Mouse (Mus musculus): ENCODE measurements at regions not wholly inside any gene's neighbourhood (a gene's known extent, or its start where the extent isn't known, plus 50 kb on each side); places are given as distances from the start of the nearest gene placed in this dataset.

DNA sequence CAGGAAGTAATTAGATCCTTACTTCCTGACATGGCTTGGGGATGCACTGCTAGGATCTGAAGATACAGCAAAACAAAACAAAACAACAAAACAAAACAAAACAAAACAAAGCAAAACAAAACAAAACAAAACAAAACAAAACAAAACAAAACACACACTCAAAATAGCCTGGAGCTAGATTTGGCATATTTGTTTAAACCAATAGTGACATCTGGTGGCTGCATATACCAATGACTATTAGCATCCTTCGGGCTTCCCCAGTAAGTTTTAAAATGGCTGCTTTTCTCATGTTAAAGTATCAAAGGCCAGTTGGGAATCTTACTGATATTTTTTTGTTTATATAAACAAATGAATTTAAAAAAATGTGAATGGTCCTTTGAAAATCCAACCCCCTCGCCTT, 52.9 kb upstream of the Ica1 start:
- Histone ChIP-seq H3K27me3 (ENCODE audit: control insufficient read depth, insufficient read depth, low read length) (no peaks in the 10 kb centered on the region), H3K4me3 (replicated peaks; ENCODE audit: low read length) (no peak overlapping the region), H3K9me3 (ENCODE audit: control insufficient read depth, low read length) (no peaks in the 10 kb centered on the region), H3K27ac (no peak overlapping the region), H3K4me2 (replicated peaks) (no peak overlapping the region), H3K4me1 (replicated peaks; ENCODE audit: control insufficient read depth, insufficient read depth, low read length) (no peaks in the 10 kb centered on the region), H3K36me3 (replicated peaks; ENCODE audit: control insufficient read depth, insufficient read depth) (no peaks in the 10 kb centered on the region), H3K9ac (no peak overlapping the region)
- 50% methylated on average over 2 of the region's 2 CpGs for WGBS
- DNase-seq (ENCODE audit: low spot score), result peak; percentile 81
- ATAC-seq (ENCODE audit: low FRiP score), result peak; percentile 65; the same call in 1 of the 2 replicates

DNA sequence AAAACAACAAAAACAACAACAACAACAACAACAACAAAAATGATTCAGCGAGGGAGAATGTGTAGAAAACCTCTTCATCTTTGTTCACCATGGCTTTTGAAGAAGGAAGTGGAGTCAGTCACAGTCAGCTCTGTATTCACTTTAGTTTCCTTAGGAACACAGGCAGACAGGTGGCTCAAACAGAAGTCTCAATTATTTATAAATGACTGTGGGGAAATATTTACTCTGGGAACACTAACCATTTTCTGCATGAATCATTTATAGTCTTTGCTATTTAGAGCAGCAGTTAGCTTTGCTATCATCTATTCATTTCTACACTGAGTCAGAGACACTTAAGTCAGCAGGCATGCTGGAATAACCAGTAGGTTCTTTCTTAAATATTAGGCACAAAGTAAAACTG, 54.6 kb upstream of the Ica1 start:
- Histone ChIP-seq H3K27ac (no peak overlapping the region), H3K9me3 (ENCODE audit: control insufficient read depth, low read length) (no peaks in the 10 kb centered on the region), H3K9ac (no peak overlapping the region), H3K4me1 (replicated peaks; ENCODE audit: control insufficient read depth, insufficient read depth, low read length) (no peaks in the 10 kb centered on the region), H3K27me3 (ENCODE audit: control insufficient read depth, insufficient read depth, low read length) (no peaks in the 10 kb centered on the region), H3K36me3 (replicated peaks; ENCODE audit: control insufficient read depth, insufficient read depth) (no peaks in the 10 kb centered on the region), H3K4me2 (replicated peaks) (no peak overlapping the region), H3K4me3 (replicated peaks; ENCODE audit: low read length) (no peak overlapping the region)
- whole genome bisulfite sequencing, result 92% methylated on average over 1 of the region's 1 CpGs
- DNase-seq (ENCODE audit: low spot score) (no peak), ATAC-seq (ENCODE audit: low FRiP score) (no peak)

DNA sequence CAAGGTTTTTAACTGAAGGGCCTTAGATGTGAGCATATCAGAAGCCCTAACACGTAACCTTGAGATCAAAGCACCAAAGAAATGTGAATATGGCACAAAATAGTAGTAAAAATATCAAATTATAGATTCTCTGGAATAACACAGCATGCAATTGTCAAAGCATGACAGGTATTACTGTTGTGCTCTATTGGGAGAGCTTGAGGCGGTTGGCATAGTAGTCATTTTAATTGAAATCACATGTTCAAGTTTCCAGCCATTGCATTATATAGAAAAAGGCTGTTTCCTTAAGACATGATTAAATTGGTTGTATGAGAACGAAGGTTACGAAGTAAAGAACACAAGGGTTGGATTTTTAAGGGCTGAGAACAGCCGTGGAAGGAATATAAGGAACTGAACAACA, 75.4 kb upstream of the Ica1 start:
- ATAC-seq (ENCODE audit: low FRiP score), result no peak
- Histone ChIP-seq H3K36me3 (replicated peaks; ENCODE audit: control insufficient read depth, insufficient read depth) (no peaks in the 10 kb centered on the region), H3K27ac (no peak overlapping the region), H3K4me3 (replicated peaks; ENCODE audit: low read length) (no peak overlapping the region), H3K9me3 (ENCODE audit: control insufficient read depth, low read length) (no peaks in the 10 kb centered on the region), H3K4me1 (replicated peaks; ENCODE audit: control insufficient read depth, insufficient read depth, low read length) (no peaks in the 10 kb centered on the region), H3K27me3 (ENCODE audit: control insufficient read depth, insufficient read depth, low read length) (no peaks in the 10 kb centered on the region), H3K9ac (no peak overlapping the region), H3K4me2 (replicated peaks) (no peak overlapping the region)
- WGBS, result 78% methylated on average over 5 of the region's 5 CpGs
- DNase-seq (ENCODE audit: low spot score), result no peak

DNA sequence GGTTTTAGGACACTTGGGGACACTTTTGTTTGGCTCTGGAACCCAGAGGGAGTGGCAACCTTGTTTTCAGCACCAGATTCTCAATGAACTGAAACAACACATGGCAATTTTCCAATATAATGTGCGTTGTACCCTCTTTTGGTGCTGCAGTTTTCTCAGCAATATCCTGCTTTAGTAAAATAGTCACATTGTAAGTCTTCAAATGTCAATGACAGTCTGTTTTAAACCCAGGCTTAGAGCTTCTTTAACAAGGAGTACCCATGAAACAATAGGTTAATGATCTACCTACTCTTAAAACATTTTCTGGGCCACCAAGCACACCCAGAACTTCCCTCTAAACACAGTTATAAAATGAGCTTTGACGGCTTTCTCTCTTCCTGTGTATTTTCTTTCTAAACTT, 82.3 kb upstream of the Ica1 start:
- no peak overlapping the region for H3K9ac ChIP-seq
- WGBS, result 76% methylated on average over 2 of the region's 2 CpGs
- H3K36me3 ChIP-seq (replicated peaks; ENCODE audit: control insufficient read depth, insufficient read depth), result no peaks in the 10 kb centered on the region

DNA sequence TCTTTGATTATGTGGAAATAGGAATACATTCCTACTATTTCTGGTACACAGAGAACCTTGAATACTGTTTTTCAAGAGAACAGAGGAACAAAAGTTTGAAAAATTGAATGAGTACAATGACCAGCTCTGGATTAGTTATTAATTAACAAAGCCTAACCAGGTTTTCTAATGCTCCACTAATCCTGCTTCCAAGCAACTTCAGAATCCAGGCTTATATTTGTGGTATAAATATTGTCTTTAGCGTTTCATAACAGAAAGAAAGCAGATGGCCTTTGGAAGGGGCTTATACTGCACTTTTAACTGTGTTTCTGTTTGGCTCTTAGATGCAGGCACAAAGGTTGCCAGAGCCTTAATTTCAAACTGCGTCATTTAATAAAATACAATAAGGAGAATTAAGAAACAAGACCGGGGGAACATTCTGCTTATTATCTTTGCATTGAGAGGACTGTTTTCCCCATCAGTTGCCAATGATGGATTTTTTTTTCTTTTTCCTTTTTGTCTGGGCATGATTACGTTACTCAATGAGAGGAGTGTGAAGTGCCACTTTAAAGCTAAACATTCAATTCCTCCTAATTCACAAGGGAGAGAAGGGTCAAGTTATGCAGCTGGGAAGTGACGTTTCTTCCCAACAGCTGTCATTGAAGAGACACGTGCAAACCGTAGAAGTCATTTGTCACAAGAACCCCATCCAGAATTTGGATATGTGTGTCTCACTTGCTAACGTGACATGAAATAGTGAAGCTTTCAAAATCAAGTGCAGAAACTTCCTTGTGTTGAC, 84.2 kb upstream of the Nxph1 start:
- no peaks in the 10 kb centered on the region for H3K9me3 ChIP-seq (ENCODE audit: control insufficient read depth, low read length)
- no peak overlapping the region for H3K9ac ChIP-seq
- no peaks in the 10 kb centered on the region for H3K4me1 ChIP-seq (replicated peaks; ENCODE audit: control insufficient read depth, insufficient read depth, low read length)
- ATAC-seq (ENCODE audit: low FRiP score), result no peak
- H3K36me3 ChIP-seq (replicated peaks; ENCODE audit: control insufficient read depth, insufficient read depth), result no peaks in the 10 kb centered on the region
- DNase-seq (ENCODE audit: low spot score), result no peak
- H3K27ac ChIP-seq, result no peak overlapping the region
- H3K4me2 ChIP-seq (replicated peaks), result no peak overlapping the region
- H3K27me3 ChIP-seq (ENCODE audit: control insufficient read depth, insufficient read depth, low read length), result no peaks in the 10 kb centered on the region
- 56% methylated on average over 8 of the region's 8 CpGs for WGBS
- no peak overlapping the region for H3K4me3 ChIP-seq (replicated peaks; ENCODE audit: low read length)

More for the DNA sequence above, 82.3 kb upstream of the Ica1 start:
- H3K4me3 ChIP-seq (replicated peaks; ENCODE audit: low read length), result no peak overlapping the region
- DNase-seq (ENCODE audit: low spot score) (no peak), ATAC-seq (ENCODE audit: low FRiP score) (no peak)
- no peak overlapping the region for H3K27ac ChIP-seq
- H3K9me3 ChIP-seq (ENCODE audit: control insufficient read depth, low read length), result no peaks in the 10 kb centered on the region
- H3K4me2 ChIP-seq (replicated peaks), result no peak overlapping the region
- no peaks in the 10 kb centered on the region for H3K27me3 ChIP-seq (ENCODE audit: control insufficient read depth, insufficient read depth, low read length)
- no peaks in the 10 kb centered on the region for H3K4me1 ChIP-seq (replicated peaks; ENCODE audit: control insufficient read depth, insufficient read depth, low read length)

DNA sequence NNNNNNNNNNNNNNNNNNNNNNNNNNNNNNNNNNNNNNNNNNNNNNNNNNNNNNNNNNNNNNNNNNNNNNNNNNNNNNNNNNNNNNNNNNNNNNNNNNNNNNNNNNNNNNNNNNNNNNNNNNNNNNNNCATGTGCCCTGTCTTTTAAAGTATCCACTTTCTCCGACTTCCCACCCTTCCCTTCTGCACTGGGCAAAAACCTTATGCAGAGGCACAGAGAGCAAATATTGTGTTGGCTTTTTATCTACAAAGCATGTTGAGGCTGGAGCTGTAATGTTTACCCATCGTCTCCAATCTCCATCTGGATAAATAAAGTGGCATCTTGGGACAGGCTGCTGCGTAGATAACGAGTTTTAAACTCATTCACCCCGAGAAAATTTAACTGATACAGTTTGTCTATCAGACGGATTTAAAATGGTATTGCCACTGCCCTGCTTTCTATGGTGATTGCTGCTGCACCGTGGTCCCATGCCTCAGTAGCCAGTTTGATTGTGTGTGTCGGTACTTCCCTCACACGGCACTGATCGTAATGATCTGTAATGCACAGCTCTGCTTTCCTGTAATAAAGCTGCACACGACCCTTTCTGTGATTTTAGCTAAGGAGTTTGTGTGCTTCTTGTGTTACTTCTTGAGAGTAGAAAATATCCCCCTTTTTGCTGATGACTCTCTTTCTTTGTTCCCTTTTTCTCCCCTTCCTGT, 70.7 kb upstream of the Nxph1 start:
- DNase-seq (ENCODE audit: low spot score), result no peak
- Histone ChIP-seq H3K4me2 (replicated peaks) (peak overlapping the region; percentile 29), H3K4me3 (replicated peaks; ENCODE audit: low read length) (no peak overlapping the region), H3K36me3 (replicated peaks; ENCODE audit: control insufficient read depth, insufficient read depth) (no peaks in the 10 kb centered on the region), H3K9me3 (ENCODE audit: control insufficient read depth, low read length) (no peaks in the 10 kb centered on the region), H3K4me1 (replicated peaks; ENCODE audit: control insufficient read depth, insufficient read depth, low read length) (peaks cover 10% of the 10 kb centered on the region), H3K27ac (peak overlapping the region; percentile 71), H3K27me3 (ENCODE audit: control insufficient read depth, insufficient read depth, low read length) (no peaks in the 10 kb centered on the region), H3K9ac (peak overlapping the region; percentile 38; the same call in 1 of the 2 replicates)
- peak; percentile 80 for ATAC-seq (ENCODE audit: low FRiP score)
- 31% methylated on average over 11 of the region's 11 CpGs for WGBS

DNA sequence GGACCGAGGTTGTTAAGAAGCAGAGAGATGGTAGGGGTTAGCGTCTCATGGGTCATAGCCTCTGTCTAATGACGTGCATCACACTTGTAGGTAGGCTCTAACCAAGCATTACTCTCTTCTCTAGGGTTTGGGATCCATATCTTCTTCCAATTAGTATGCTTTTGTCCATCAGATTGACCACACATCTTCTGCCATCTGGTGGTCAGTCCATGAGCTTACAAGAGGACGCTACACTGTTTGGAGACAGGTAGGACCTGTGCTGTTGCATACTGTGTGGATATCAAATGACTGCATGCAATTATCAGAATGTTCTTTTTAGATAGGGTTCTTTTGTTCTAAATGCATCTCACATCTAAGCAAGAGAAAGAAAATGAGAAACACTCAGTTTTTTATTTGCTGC, 54.6 kb upstream of the Nxph1 start:
- Histone ChIP-seq H3K4me1 (replicated peaks; ENCODE audit: control insufficient read depth, insufficient read depth, low read length) (peaks cover 9% of the 10 kb centered on the region), H3K27ac (no peak overlapping the region), H3K9ac (no peak overlapping the region), H3K4me2 (replicated peaks) (no peak overlapping the region), H3K36me3 (replicated peaks; ENCODE audit: control insufficient read depth, insufficient read depth) (no peaks in the 10 kb centered on the region), H3K9me3 (ENCODE audit: control insufficient read depth, low read length) (no peaks in the 10 kb centered on the region), H3K27me3 (ENCODE audit: control insufficient read depth, insufficient read depth, low read length) (no peaks in the 10 kb centered on the region), H3K4me3 (replicated peaks; ENCODE audit: low read length) (no peak overlapping the region)
- DNase-seq (ENCODE audit: low spot score) (no peak), ATAC-seq (ENCODE audit: low FRiP score) (no peak)
- 79% methylated on average over 4 of the region's 4 CpGs for WGBS

DNA sequence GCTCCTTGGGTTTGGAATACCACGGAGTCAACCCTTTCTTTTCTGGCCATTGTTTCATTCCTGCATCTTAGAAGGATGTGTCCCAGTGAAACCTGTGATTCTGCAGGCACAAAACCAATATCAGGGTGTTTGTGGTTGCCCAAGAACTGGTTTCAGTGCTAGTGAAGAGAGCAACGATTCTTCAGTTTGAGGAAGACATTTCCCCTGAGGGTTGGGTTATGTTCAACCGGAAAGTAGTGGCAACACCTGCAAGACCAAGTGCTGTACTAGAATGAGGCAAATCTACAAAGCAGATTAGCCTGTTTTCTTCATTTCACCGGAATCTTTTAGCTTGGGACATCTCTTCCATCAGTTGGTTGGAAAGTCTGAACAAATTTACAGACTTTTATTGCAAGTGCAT, 52.1 kb upstream of the Nxph1 start:
- no peak for ATAC-seq (ENCODE audit: low FRiP score)
- no peak overlapping the region for H3K4me3 ChIP-seq (replicated peaks; ENCODE audit: low read length)
- WGBS, result 81% methylated on average over 4 of the region's 4 CpGs
- DNase-seq (ENCODE audit: low spot score), result no peak
- H3K9me3 ChIP-seq (ENCODE audit: control insufficient read depth, low read length), result no peaks in the 10 kb centered on the region
- no peaks in the 10 kb centered on the region for H3K27me3 ChIP-seq (ENCODE audit: control insufficient read depth, insufficient read depth, low read length)
- no peak overlapping the region for H3K4me2 ChIP-seq (replicated peaks)
- peaks cover 9% of the 10 kb centered on the region for H3K4me1 ChIP-seq (replicated peaks; ENCODE audit: control insufficient read depth, insufficient read depth, low read length)
- H3K27ac ChIP-seq, result no peak overlapping the region
- no peak overlapping the region for H3K9ac ChIP-seq
- H3K36me3 ChIP-seq (replicated peaks; ENCODE audit: control insufficient read depth, insufficient read depth), result no peaks in the 10 kb centered on the region

DNA sequence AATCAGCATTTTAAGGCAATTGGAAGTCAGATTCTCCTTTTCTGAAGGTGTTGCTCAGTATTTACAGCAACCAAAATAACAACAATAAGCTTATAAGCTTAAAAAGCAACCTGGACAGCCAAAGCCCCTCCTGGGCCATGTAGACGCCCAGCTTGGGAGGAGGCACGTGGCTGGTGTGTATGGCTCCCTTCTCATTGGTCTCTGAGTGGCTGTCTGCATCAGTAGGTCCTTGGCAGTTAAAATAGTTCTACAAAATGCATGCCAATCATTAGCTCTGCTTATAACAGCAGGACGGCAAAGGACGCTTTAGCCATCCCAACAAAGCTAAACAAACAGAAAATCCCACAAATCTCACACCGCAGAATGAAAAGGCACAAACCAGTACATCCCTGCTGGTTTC, 51.4 kb upstream of the Nxph1 start:
- Histone ChIP-seq H3K4me1 (replicated peaks; ENCODE audit: control insufficient read depth, insufficient read depth, low read length) (peaks cover 9% of the 10 kb centered on the region), H3K27ac (peak overlapping the region; percentile 79), H3K4me2 (replicated peaks) (0 out of 2 replicates have a peak overlapping the region, but pooled peaks have one; percentile 6), H3K4me3 (replicated peaks; ENCODE audit: low read length) (no peak overlapping the region), H3K9me3 (ENCODE audit: control insufficient read depth, low read length) (no peaks in the 10 kb centered on the region), H3K9ac (no peak overlapping the region), H3K36me3 (replicated peaks; ENCODE audit: control insufficient read depth, insufficient read depth) (no peaks in the 10 kb centered on the region), H3K27me3 (ENCODE audit: control insufficient read depth, insufficient read depth, low read length) (no peaks in the 10 kb centered on the region)
- DNase-seq (ENCODE audit: low spot score), result no peak
- WGBS, result 29% methylated on average over 5 of the region's 5 CpGs
- ATAC-seq (ENCODE audit: low FRiP score), result peak; percentile 36; the same call in 1 of the 2 replicates

Data from hindbrain, embryonic 14.5 days (tissue).